Mouse (Mus musculus): Measurements from ENCODE around the gene Tfeb. TPM values are rescaled to one million over a fixed set of nuclear protein-coding genes. Genes with fewer than 3 reads are reported as not detected.

The Tfeb gene
- polyA plus RNA-seq, 1 experiment from 2014 or later, result 5.1 TPM

- Histone ChIP-seq H3K4me3 (ENCODE audit: low read depth, low read length) (no peak overlapping the region), H3K9ac (replicated peaks; ENCODE audit: low read depth, low read length) (no peak overlapping the region), H3K27me3 (ENCODE audit: control insufficient read depth, insufficient read depth, low read length) (no peaks in the 10 kb centered on the region), H3K4me1 (ENCODE audit: control insufficient read depth, insufficient read depth, low read length) (peaks cover 8% of the 10 kb centered on the region), H3K9me3 (ENCODE audit: control insufficient read depth, low read depth, low read length) (no peaks in the 10 kb centered on the region), H3K36me3 (ENCODE audit: control insufficient read depth, insufficient read depth, low read length) (no peaks in the 10 kb centered on the region), H3K4me2 (replicated peaks; ENCODE audit: low read depth, low read length) (no peak overlapping the region), H3K27ac (ENCODE audit: low read length) (no peak overlapping the region)
- WGBS, result 83% methylated on average over 6 of the region's 6 CpGs
- no peak for ATAC-seq (ENCODE audit: insufficient number of reproducible peaks, insufficient read depth, low FRiP score, low read depth)
Observed at GRCm38 (mm10) chr17:47784411-47784810, 47.6 kb downstream of the Tfeb start.

- ATAC-seq (ENCODE audit: insufficient number of reproducible peaks, insufficient read depth, low FRiP score, low read depth), result no peak
- Histone ChIP-seq H3K4me3 (ENCODE audit: low read depth, low read length) (no peak overlapping the region), H3K4me2 (replicated peaks; ENCODE audit: low read depth, low read length) (no peak overlapping the region), H3K27me3 (ENCODE audit: control insufficient read depth, insufficient read depth, low read length) (no peaks in the 10 kb centered on the region), H3K27ac (ENCODE audit: low read length) (no peak overlapping the region), H3K36me3 (ENCODE audit: control insufficient read depth, insufficient read depth, low read length) (no peaks in the 10 kb centered on the region), H3K9ac (replicated peaks; ENCODE audit: low read depth, low read length) (0 out of 2 replicates have a peak overlapping the region, but pooled peaks have one; percentile 1), H3K9me3 (ENCODE audit: control insufficient read depth, low read depth, low read length) (no peaks in the 10 kb centered on the region), H3K4me1 (ENCODE audit: control insufficient read depth, insufficient read depth, low read length) (peaks cover 15% of the 10 kb centered on the region)
- WGBS, result 38% methylated on average over 8 of the region's 8 CpGs
Observed at GRCm38 (mm10) chr17:47787632-47788031, 50.8 kb downstream of the Tfeb start.

GRCm38 (mm10) chr17:47788306-47788705, 51.5 kb downstream of the Tfeb start:
- no peaks in the 10 kb centered on the region for H3K9me3 ChIP-seq (ENCODE audit: control insufficient read depth, low read depth, low read length)
- 4% methylated on average over 4 of the region's 4 CpGs for WGBS
- ATAC-seq (ENCODE audit: insufficient number of reproducible peaks, insufficient read depth, low FRiP score, low read depth), result peak; percentile 30; the same call in 1 of the 2 replicates
- no peak overlapping the region for H3K4me3 ChIP-seq (ENCODE audit: low read depth, low read length)
- H3K4me2 ChIP-seq (replicated peaks; ENCODE audit: low read depth, low read length), result no peak overlapping the region
- H3K9ac ChIP-seq (replicated peaks; ENCODE audit: low read depth, low read length), result 0 out of 2 replicates have a peak overlapping the region, but pooled peaks have one; percentile 1
- no peaks in the 10 kb centered on the region for H3K27me3 ChIP-seq (ENCODE audit: control insufficient read depth, insufficient read depth, low read length)
- H3K27ac ChIP-seq (ENCODE audit: low read length), result no peak overlapping the region
- H3K4me1 ChIP-seq (ENCODE audit: control insufficient read depth, insufficient read depth, low read length), result peaks cover 15% of the 10 kb centered on the region
- H3K36me3 ChIP-seq (ENCODE audit: control insufficient read depth, insufficient read depth, low read length), result no peaks in the 10 kb centered on the region

GRCm38 (mm10) chr17:47788996-47789395, 52.2 kb downstream of the Tfeb start:
- Histone ChIP-seq H3K4me2 (replicated peaks; ENCODE audit: low read depth, low read length) (no peak overlapping the region), H3K9ac (replicated peaks; ENCODE audit: low read depth, low read length) (no peak overlapping the region), H3K9me3 (ENCODE audit: control insufficient read depth, low read depth, low read length) (no peaks in the 10 kb centered on the region), H3K4me1 (ENCODE audit: control insufficient read depth, insufficient read depth, low read length) (peaks cover 15% of the 10 kb centered on the region), H3K36me3 (ENCODE audit: control insufficient read depth, insufficient read depth, low read length) (no peaks in the 10 kb centered on the region), H3K27me3 (ENCODE audit: control insufficient read depth, insufficient read depth, low read length) (no peaks in the 10 kb centered on the region), H3K4me3 (ENCODE audit: low read depth, low read length) (no peak overlapping the region), H3K27ac (ENCODE audit: low read length) (no peak overlapping the region)
- no peak for ATAC-seq (ENCODE audit: insufficient number of reproducible peaks, insufficient read depth, low FRiP score, low read depth)
- WGBS, result 75% methylated on average over 6 of the region's 6 CpGs

- WGBS, result 21% methylated on average over 15 of the region's 15 CpGs
- Histone ChIP-seq H3K9me3 (ENCODE audit: control insufficient read depth, low read depth, low read length) (no peaks in the 10 kb centered on the region), H3K4me3 (ENCODE audit: low read depth, low read length) (no peak overlapping the region), H3K27ac (ENCODE audit: low read length) (no peak overlapping the region), H3K9ac (replicated peaks; ENCODE audit: low read depth, low read length) (no peak overlapping the region), H3K27me3 (ENCODE audit: control insufficient read depth, insufficient read depth, low read length) (no peaks in the 10 kb centered on the region), H3K36me3 (ENCODE audit: control insufficient read depth, insufficient read depth, low read length) (no peaks in the 10 kb centered on the region), H3K4me1 (ENCODE audit: control insufficient read depth, insufficient read depth, low read length) (peaks cover 15% of the 10 kb centered on the region), H3K4me2 (replicated peaks; ENCODE audit: low read depth, low read length) (no peak overlapping the region)
- ATAC-seq (ENCODE audit: insufficient number of reproducible peaks, insufficient read depth, low FRiP score, low read depth), result peak; percentile 34; the same call in 1 of the 2 replicates
Observed at GRCm38 (mm10) chr17:47792098-47792863, 55.5 kb downstream of the Tfeb start.

GRCm38 (mm10) chr17:47793377-47793776, 56.5 kb downstream of the Tfeb start:
- WGBS, result 14% methylated on average over 9 of the region's 9 CpGs
- no peak overlapping the region for H3K9ac ChIP-seq (replicated peaks; ENCODE audit: low read depth, low read length)

GRCm38 (mm10) chr17:47795446-47795845, 58.6 kb downstream of the Tfeb start:
- H3K4me1 ChIP-seq (ENCODE audit: control insufficient read depth, insufficient read depth, low read length), result peaks cover 6% of the 10 kb centered on the region; the same call in 1 of the 2 replicates
- no peak overlapping the region for H3K9ac ChIP-seq (replicated peaks; ENCODE audit: low read depth, low read length)
- no peak overlapping the region for H3K27ac ChIP-seq (ENCODE audit: low read length)
- H3K9me3 ChIP-seq (ENCODE audit: control insufficient read depth, low read depth, low read length), result no peaks in the 10 kb centered on the region
- H3K4me2 ChIP-seq (replicated peaks; ENCODE audit: low read depth, low read length), result no peak overlapping the region
- ATAC-seq (ENCODE audit: insufficient number of reproducible peaks, insufficient read depth, low FRiP score, low read depth), result no peak
- no peaks in the 10 kb centered on the region for H3K27me3 ChIP-seq (ENCODE audit: control insufficient read depth, insufficient read depth, low read length)
- no peak overlapping the region for H3K4me3 ChIP-seq (ENCODE audit: low read depth, low read length)
- 45% methylated on average over 3 of the region's 3 CpGs for WGBS
- H3K36me3 ChIP-seq (ENCODE audit: control insufficient read depth, insufficient read depth, low read length), result no peaks in the 10 kb centered on the region

More at GRCm38 (mm10) chr17:47793377-47793776, 56.5 kb downstream of the Tfeb start:
- Histone ChIP-seq H3K9me3 (ENCODE audit: control insufficient read depth, low read depth, low read length) (no peaks in the 10 kb centered on the region), H3K27ac (ENCODE audit: low read length) (no peak overlapping the region), H3K36me3 (ENCODE audit: control insufficient read depth, insufficient read depth, low read length) (no peaks in the 10 kb centered on the region), H3K4me3 (ENCODE audit: low read depth, low read length) (no peak overlapping the region), H3K4me2 (replicated peaks; ENCODE audit: low read depth, low read length) (no peak overlapping the region), H3K27me3 (ENCODE audit: control insufficient read depth, insufficient read depth, low read length) (no peaks in the 10 kb centered on the region), H3K4me1 (ENCODE audit: control insufficient read depth, insufficient read depth, low read length) (peaks cover 7% of the 10 kb centered on the region)
- ATAC-seq (ENCODE audit: insufficient number of reproducible peaks, insufficient read depth, low FRiP score, low read depth), result peak; percentile 55; the same call in 1 of the 2 replicates

GRCm38 (mm10) chr17:47796156-47796816, 59.5 kb downstream of the Tfeb start:
- ATAC-seq (ENCODE audit: insufficient number of reproducible peaks, insufficient read depth, low FRiP score, low read depth), result no peak
- 52% methylated on average over 16 of the region's 16 CpGs for WGBS
- Histone ChIP-seq H3K4me3 (ENCODE audit: low read depth, low read length) (no peak overlapping the region), H3K36me3 (ENCODE audit: control insufficient read depth, insufficient read depth, low read length) (no peaks in the 10 kb centered on the region), H3K27me3 (ENCODE audit: control insufficient read depth, insufficient read depth, low read length) (no peaks in the 10 kb centered on the region), H3K4me1 (ENCODE audit: control insufficient read depth, insufficient read depth, low read length) (peaks cover 6% of the 10 kb centered on the region; the same call in 1 of the 2 replicates), H3K9me3 (ENCODE audit: control insufficient read depth, low read depth, low read length) (no peaks in the 10 kb centered on the region), H3K9ac (replicated peaks; ENCODE audit: low read depth, low read length) (no peak overlapping the region), H3K27ac (ENCODE audit: low read length) (no peak overlapping the region), H3K4me2 (replicated peaks; ENCODE audit: low read depth, low read length) (no peak overlapping the region)

Measured in stomach, embryonic 14.5 days (tissue).